Mouse (Mus musculus): ENCODE data around the gene Cmas. TPM values are rescaled to one million over a fixed set of nuclear protein-coding genes. Genes with fewer than 3 reads are reported as not detected.
A peak's percentile ranks its signal among the peaks of the same experiment; 100 is the strongest.

Gene Cmas
- polyA plus RNA-seq, 1 experiment from 2014 or later: 133 TPM

GRCm38 (mm10) chr6:142721731-142722130, 34.8 kb upstream of the Cmas start:
- no peaks in the 10 kb centered on the region for H3K4me1 ChIP-seq (ENCODE audit: control insufficient read depth, insufficient read depth, low read length)
- DNase-seq (ENCODE audit: low spot score, missing footprints): no peak
- H3K4me3 ChIP-seq (ENCODE audit: low read depth, low read length): no peak overlapping the region
- H3K9ac ChIP-seq (ENCODE audit: low read length): no peak overlapping the region
- H3K36me3 ChIP-seq (ENCODE audit: control insufficient read depth, insufficient read depth, low read length): no peaks in the 10 kb centered on the region
- 87% methylated on average over 8 of the region's 8 CpGs for WGBS
- H3K27ac ChIP-seq (ENCODE audit: low read depth, low read length): no peak overlapping the region
- H3K4me2 ChIP-seq: no peak overlapping the region
- H3K27me3 ChIP-seq (ENCODE audit: control insufficient read depth, insufficient read depth, low read length): no peaks in the 10 kb centered on the region
- H3K9me3 ChIP-seq (ENCODE audit: control insufficient read depth, low read length): no peaks in the 10 kb centered on the region
- no peak for ATAC-seq (ENCODE audit: low FRiP score)

- H3K4me2 ChIP-seq: no peak overlapping the region
- no peak overlapping the region for H3K27ac ChIP-seq (ENCODE audit: low read depth, low read length)
- no peak overlapping the region for H3K4me3 ChIP-seq (ENCODE audit: low read depth, low read length)
- no peaks in the 10 kb centered on the region for H3K4me1 ChIP-seq (ENCODE audit: control insufficient read depth, insufficient read depth, low read length)
- no peaks in the 10 kb centered on the region for H3K36me3 ChIP-seq (ENCODE audit: control insufficient read depth, insufficient read depth, low read length)
- DNase-seq (ENCODE audit: low spot score, missing footprints) (no peak), ATAC-seq (ENCODE audit: low FRiP score) (no peak)
- no peaks in the 10 kb centered on the region for H3K27me3 ChIP-seq (ENCODE audit: control insufficient read depth, insufficient read depth, low read length)
- 87% methylated on average over 4 of the region's 4 CpGs for WGBS
- no peak overlapping the region for H3K9ac ChIP-seq (ENCODE audit: low read length)
- no peaks in the 10 kb centered on the region for H3K9me3 ChIP-seq (ENCODE audit: control insufficient read depth, low read length)
Observed at GRCm38 (mm10) chr6:142726032-142726431, 30.5 kb upstream of the Cmas start.

- ATAC-seq (ENCODE audit: low FRiP score) (no peak), DNase-seq (ENCODE audit: low spot score, missing footprints) (no peak)
- no peaks in the 10 kb centered on the region for H3K36me3 ChIP-seq (ENCODE audit: control insufficient read depth, insufficient read depth, low read length)
- no peaks in the 10 kb centered on the region for H3K4me1 ChIP-seq (ENCODE audit: control insufficient read depth, insufficient read depth, low read length)
- H3K27ac ChIP-seq (ENCODE audit: low read depth, low read length): no peak overlapping the region
- no peaks in the 10 kb centered on the region for H3K27me3 ChIP-seq (ENCODE audit: control insufficient read depth, insufficient read depth, low read length)
- H3K9ac ChIP-seq (ENCODE audit: low read length): no peak overlapping the region
- H3K9me3 ChIP-seq (ENCODE audit: control insufficient read depth, low read length): no peaks in the 10 kb centered on the region
- WGBS: 74% methylated on average over 14 of the region's 14 CpGs
- no peak overlapping the region for H3K4me2 ChIP-seq
- H3K4me3 ChIP-seq (ENCODE audit: low read depth, low read length): no peak overlapping the region
Observed at GRCm38 (mm10) chr6:142732567-142733290, 23.8 kb upstream of the Cmas start.

GRCm38 (mm10) chr6:142735302-142736005, 21.0 kb upstream of the Cmas start:
- Histone ChIP-seq H3K27me3 (ENCODE audit: control insufficient read depth, insufficient read depth, low read length) (no peaks in the 10 kb centered on the region), H3K9me3 (ENCODE audit: control insufficient read depth, low read length) (no peaks in the 10 kb centered on the region), H3K27ac (ENCODE audit: low read depth, low read length) (no peak overlapping the region), H3K4me1 (ENCODE audit: control insufficient read depth, insufficient read depth, low read length) (no peaks in the 10 kb centered on the region), H3K4me3 (ENCODE audit: low read depth, low read length) (no peak overlapping the region), H3K4me2 (no peak overlapping the region), H3K9ac (ENCODE audit: low read length) (no peak overlapping the region), H3K36me3 (ENCODE audit: control insufficient read depth, insufficient read depth, low read length) (no peaks in the 10 kb centered on the region)
- WGBS: 47% methylated on average over 8 of the region's 8 CpGs
- DNase-seq (ENCODE audit: low spot score, missing footprints): peak; percentile 88
- peak; percentile 61; the same call in 1 of the 2 replicates for ATAC-seq (ENCODE audit: low FRiP score)

- DNase-seq (ENCODE audit: low spot score, missing footprints) (no peak), ATAC-seq (ENCODE audit: low FRiP score) (no peak)
- 92% methylated on average over 2 of the region's 2 CpGs for WGBS
- H3K27me3 ChIP-seq (ENCODE audit: control insufficient read depth, insufficient read depth, low read length): no peaks in the 10 kb centered on the region
- H3K36me3 ChIP-seq (ENCODE audit: control insufficient read depth, insufficient read depth, low read length): no peaks in the 10 kb centered on the region
- H3K9ac ChIP-seq (ENCODE audit: low read length): no peak overlapping the region
- H3K4me3 ChIP-seq (ENCODE audit: low read depth, low read length): no peak overlapping the region
- H3K4me2 ChIP-seq: no peak overlapping the region
- no peaks in the 10 kb centered on the region for H3K9me3 ChIP-seq (ENCODE audit: control insufficient read depth, low read length)
- no peaks in the 10 kb centered on the region for H3K4me1 ChIP-seq (ENCODE audit: control insufficient read depth, insufficient read depth, low read length)
- no peak overlapping the region for H3K27ac ChIP-seq (ENCODE audit: low read depth, low read length)
Observed at GRCm38 (mm10) chr6:142738225-142738624, 18.3 kb upstream of the Cmas start.

GRCm38 (mm10) chr6:142738637-142739036, 17.8 kb upstream of the Cmas start:
- no peak overlapping the region for H3K4me3 ChIP-seq (ENCODE audit: low read depth, low read length)
- 88% methylated on average over 6 of the region's 6 CpGs for WGBS
- H3K4me1 ChIP-seq (ENCODE audit: control insufficient read depth, insufficient read depth, low read length): no peaks in the 10 kb centered on the region
- no peak overlapping the region for H3K4me2 ChIP-seq
- no peaks in the 10 kb centered on the region for H3K36me3 ChIP-seq (ENCODE audit: control insufficient read depth, insufficient read depth, low read length)
- no peaks in the 10 kb centered on the region for H3K9me3 ChIP-seq (ENCODE audit: control insufficient read depth, low read length)
- DNase-seq (ENCODE audit: low spot score, missing footprints) (no peak), ATAC-seq (ENCODE audit: low FRiP score) (no peak)
- H3K27ac ChIP-seq (ENCODE audit: low read depth, low read length): no peak overlapping the region
- no peak overlapping the region for H3K9ac ChIP-seq (ENCODE audit: low read length)
- no peaks in the 10 kb centered on the region for H3K27me3 ChIP-seq (ENCODE audit: control insufficient read depth, insufficient read depth, low read length)

GRCm38 (mm10) chr6:142741763-142742162, 14.7 kb upstream of the Cmas start:
- no peak overlapping the region for H3K27ac ChIP-seq (ENCODE audit: low read depth, low read length)
- no peaks in the 10 kb centered on the region for H3K36me3 ChIP-seq (ENCODE audit: control insufficient read depth, insufficient read depth, low read length)
- ATAC-seq (ENCODE audit: low FRiP score) (no peak), DNase-seq (ENCODE audit: low spot score, missing footprints) (no peak)
- H3K9me3 ChIP-seq (ENCODE audit: control insufficient read depth, low read length): no peaks in the 10 kb centered on the region
- H3K4me3 ChIP-seq (ENCODE audit: low read depth, low read length): no peak overlapping the region
- H3K4me2 ChIP-seq: no peak overlapping the region
- H3K9ac ChIP-seq (ENCODE audit: low read length): no peak overlapping the region
- H3K27me3 ChIP-seq (ENCODE audit: control insufficient read depth, insufficient read depth, low read length): no peaks in the 10 kb centered on the region
- WGBS: 87% methylated on average over 6 of the region's 6 CpGs
- no peaks in the 10 kb centered on the region for H3K4me1 ChIP-seq (ENCODE audit: control insufficient read depth, insufficient read depth, low read length)

- H3K36me3 ChIP-seq (ENCODE audit: control insufficient read depth, insufficient read depth, low read length): no peaks in the 10 kb centered on the region
Observed at GRCm38 (mm10) chr6:142743193-142743592, 13.3 kb upstream of the Cmas start.

GRCm38 (mm10) chr6:142745484-142745883, 11.0 kb upstream of the Cmas start:
- H3K9me3 ChIP-seq (ENCODE audit: control insufficient read depth, low read length): no peaks in the 10 kb centered on the region
- no peak for ATAC-seq (ENCODE audit: low FRiP score)
- no peaks in the 10 kb centered on the region for H3K4me1 ChIP-seq (ENCODE audit: control insufficient read depth, insufficient read depth, low read length)
- H3K4me3 ChIP-seq (ENCODE audit: low read depth, low read length): no peak overlapping the region
- H3K9ac ChIP-seq (ENCODE audit: low read length): no peak overlapping the region
- WGBS: 98% methylated on average over 5 of the region's 5 CpGs
- H3K4me2 ChIP-seq: no peak overlapping the region
- no peaks in the 10 kb centered on the region for H3K36me3 ChIP-seq (ENCODE audit: control insufficient read depth, insufficient read depth, low read length)
- no peak for DNase-seq (ENCODE audit: low spot score, missing footprints)
- no peak overlapping the region for H3K27ac ChIP-seq (ENCODE audit: low read depth, low read length)
- H3K27me3 ChIP-seq (ENCODE audit: control insufficient read depth, insufficient read depth, low read length): no peaks in the 10 kb centered on the region

More at GRCm38 (mm10) chr6:142743193-142743592, 13.3 kb upstream of the Cmas start:
- H3K4me1 ChIP-seq (ENCODE audit: control insufficient read depth, insufficient read depth, low read length): no peaks in the 10 kb centered on the region
- no peaks in the 10 kb centered on the region for H3K27me3 ChIP-seq (ENCODE audit: control insufficient read depth, insufficient read depth, low read length)
- no peak overlapping the region for H3K27ac ChIP-seq (ENCODE audit: low read depth, low read length)
- no peaks in the 10 kb centered on the region for H3K9me3 ChIP-seq (ENCODE audit: control insufficient read depth, low read length)
- no peak overlapping the region for H3K9ac ChIP-seq (ENCODE audit: low read length)
- no peak for ATAC-seq (ENCODE audit: low FRiP score)
- 67% methylated on average over 4 of the region's 4 CpGs for WGBS
- no peak for DNase-seq (ENCODE audit: low spot score, missing footprints)
- H3K4me3 ChIP-seq (ENCODE audit: low read depth, low read length): no peak overlapping the region
- no peak overlapping the region for H3K4me2 ChIP-seq

Data from midbrain, embryonic 11.5 days (tissue).